Comparison of ENCODE assay signal across 23 mouse cellular contexts in the genomic region with DNA sequence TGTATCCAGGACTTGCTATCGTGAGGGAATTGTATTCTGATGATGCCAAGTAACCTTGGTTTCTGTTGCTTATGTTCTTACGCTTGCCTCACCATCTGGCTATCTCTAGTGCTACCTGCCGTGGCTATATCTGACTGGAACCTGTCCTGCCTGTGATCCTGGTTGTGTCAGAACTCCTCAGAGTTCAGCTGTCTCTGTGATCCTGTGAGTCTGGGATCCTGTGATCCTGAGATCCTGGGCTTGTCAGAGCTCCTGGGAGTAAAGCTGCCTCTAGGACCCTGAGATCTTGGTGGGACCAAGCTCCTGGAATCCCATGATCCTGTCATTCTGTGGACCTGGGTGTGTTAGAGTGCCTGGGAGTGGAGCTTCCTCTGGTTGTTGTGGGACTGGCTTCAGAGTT.
"Had no signal": no experiment of that assay in that cellular context is flagged by ENCODE, and none has a peak within 500 bp of the region (broad histone marks: within the 10 kb centered on the region; RNA-seq: fewer than 3 reads in every experiment).

No protein-coding gene starts in this region.

- H3K9me3 ChIP-seq: limb, embryonic 12.5 days; limb, embryonic 15.5 days; midbrain, embryonic 12.5 days; midbrain, embryonic 15.5 days; neural tube, embryonic 12.5 days; neural tube, embryonic 15.5 days had no signal

- ATAC-seq: liver, postnatal 0 days; lung, postnatal 0 days; midbrain, embryonic 15.5 days had no signal

- H3K4me3 ChIP-seq: layer of hippocampus, adult 2 months; limb, embryonic 12.5 days; limb, embryonic 15.5 days; midbrain, embryonic 12.5 days; midbrain, embryonic 15.5 days; neural tube, embryonic 12.5 days; neural tube, embryonic 15.5 days had no signal

- H3K9ac ChIP-seq: limb, embryonic 12.5 days; limb, embryonic 15.5 days; liver, embryonic 14.5 days; liver, postnatal 0 days; lung, embryonic 14.5 days; midbrain, embryonic 12.5 days; midbrain, embryonic 15.5 days; neural tube, embryonic 12.5 days; neural tube, embryonic 15.5 days had no signal

- H3K27ac ChIP-seq: kidney, postnatal 0 days; layer of hippocampus, adult 2 months; limb, embryonic 12.5 days; limb, embryonic 15.5 days; liver, embryonic 14.5 days; macrophage; midbrain, embryonic 12.5 days; midbrain, embryonic 15.5 days; neural tube, embryonic 12.5 days; neural tube, embryonic 15.5 days had no signal

- H3K36me3 ChIP-seq: limb, embryonic 12.5 days; limb, embryonic 15.5 days; midbrain, embryonic 12.5 days; midbrain, embryonic 15.5 days; neural tube, embryonic 12.5 days; neural tube, embryonic 15.5 days had no signal

- H3K4me2 ChIP-seq: limb, embryonic 12.5 days; limb, embryonic 15.5 days; liver, embryonic 11.5 days; lung, embryonic 14.5 days; midbrain, embryonic 12.5 days; midbrain, embryonic 15.5 days; neural tube, embryonic 12.5 days; neural tube, embryonic 15.5 days had no signal

- DNase-seq: kidney, adult 2 months; kidney, postnatal 25 days; layer of hippocampus, adult 9-11 months; liver, postnatal 0 days; lung, embryonic 14.5 days; right cerebral cortex, adult 18-20 months; right cerebral cortex, postnatal 14 days; right cerebral cortex, postnatal 4 days; thymus, adult 2 months; thymus, postnatal 14 days; thymus, postnatal 4 days had no signal

- H3K4me1 ChIP-seq: limb, embryonic 12.5 days; limb, embryonic 15.5 days; midbrain, embryonic 12.5 days; midbrain, embryonic 15.5 days; neural tube, embryonic 12.5 days; neural tube, embryonic 15.5 days had no signal

- H3K27me3 ChIP-seq: limb, embryonic 12.5 days; limb, embryonic 15.5 days; midbrain, embryonic 12.5 days; midbrain, embryonic 15.5 days; neural tube, embryonic 12.5 days; neural tube, embryonic 15.5 days had no signal
